Mouse (Mus musculus) embryonic facial prominence, embryonic 12.5 days (tissue): Measurements from ENCODE around the gene Map6d1. TPM values are rescaled to one million over a fixed set of nuclear protein-coding genes. Genes with fewer than 3 reads are reported as not detected.

Experiments
- polyA plus RNA-seq: library from polyadenylated mRNA; unstranded; fragments of >200 nt; fragmentation: Nextera tagmentation; extraction: Ambion mirVana; gene quantifications from 2 replicates; pipeline ENCODE4 v1.2.1, GENCODE M21; 2016

Map6d1 gene
- polyA plus RNA-seq, 1 experiment from 2014 or later, result 0.92 TPM

Other genes starting within 250 kb of the Map6d1 start
- gene Klhl24, start 143.8 kb downstream of the Map6d1 start, polyA plus RNA-seq, result 36.9 and 38.7 TPM in 2 replicates
- gene Yeats2, start 100.3 kb downstream of the Map6d1 start, polyA plus RNA-seq, result 56.3 and 57.4 TPM in 2 replicates
- 89.8 and 95.2 TPM in 2 replicates for gene Parl, start 61.0 kb upstream of the Map6d1 start, polyA plus RNA-seq
- gene Cyp2ab1, start 84.0 kb upstream of the Map6d1 start, polyA plus RNA-seq, result not detected in 2 replicates
- 99.6 and 107 TPM in 2 replicates for gene Abcc5, start 185.0 kb upstream of the Map6d1 start, polyA plus RNA-seq